Mouse (Mus musculus): ENCODE data around the gene Hist1h4b. TPM values are rescaled to one million over a fixed set of nuclear protein-coding genes. Genes with fewer than 3 reads are reported as not detected.

Hist1h4b gene
- polyA plus RNA-seq, 1 experiment from 2014 or later: 3.5 TPM

GRCm38 (mm10) chr13:23804532-23804931, 47.7 kb downstream of the Hist1h4b start:
- H3K4me2 ChIP-seq (ENCODE audit: low read depth, low read length): no peak overlapping the region
- 45% methylated on average over 2 of the region's 2 CpGs for WGBS (ENCODE audit: insufficient replicate concordance)
- H3K27ac ChIP-seq (ENCODE audit: low read length): no peak overlapping the region
- no peaks in the 10 kb centered on the region for H3K27me3 ChIP-seq (ENCODE audit: control insufficient read depth, insufficient read depth, low read depth, low read length)
- ATAC-seq (ENCODE audit: low read depth): peak; percentile 76
- H3K4me1 ChIP-seq (ENCODE audit: control insufficient read depth, low read depth, low read length): peaks cover 3% of the 10 kb centered on the region
- H3K4me3 ChIP-seq (ENCODE audit: low read depth, low read length): no peak overlapping the region
- no peak overlapping the region for H3K9ac ChIP-seq (ENCODE audit: low read depth, low read length)
- no peaks in the 10 kb centered on the region for H3K36me3 ChIP-seq (ENCODE audit: control insufficient read depth, insufficient read depth)
- no peaks in the 10 kb centered on the region for H3K9me3 ChIP-seq (replicated peaks; ENCODE audit: control insufficient read depth, low read length)

GRCm38 (mm10) chr13:23806422-23807052, 49.7 kb downstream of the Hist1h4b start, which contains the start of gene Slc17a2:
TSS of gene Slc17a2 (plus strand) at chr13:23806993.
- Histone ChIP-seq H3K36me3 (ENCODE audit: control insufficient read depth, insufficient read depth) (no peaks in the 10 kb centered on the region), H3K9me3 (replicated peaks; ENCODE audit: control insufficient read depth, low read length) (no peaks in the 10 kb centered on the region), H3K4me2 (ENCODE audit: low read depth, low read length) (no peak within 1 kb of the TSS), H3K4me3 (ENCODE audit: low read depth, low read length) (no peak within 1 kb of the TSS), H3K4me1 (ENCODE audit: control insufficient read depth, low read depth, low read length) (peaks cover 3% of the 10 kb centered on the region), H3K9ac (ENCODE audit: low read depth, low read length) (no peak within 1 kb of the TSS), H3K27ac (ENCODE audit: low read length) (peak within 1 kb of the TSS; percentile 32; the same call in 1 of the 2 replicates), H3K27me3 (ENCODE audit: control insufficient read depth, insufficient read depth, low read depth, low read length) (no peaks in the 10 kb centered on the region)
- ATAC-seq (ENCODE audit: low read depth): peak; percentile 79
- WGBS (ENCODE audit: insufficient replicate concordance): 58% methylated on average over 15 of the region's 15 CpGs

Small RNAs within 50 kb of the gene (microRNA-seq; reads per million reads assigned to microRNA genes)
- gene Gm44314 (not detected), gene Gm44484 (0.98 reads per million)

Other genes starting within 250 kb of the Hist1h4b start
- gene Hist1h4h, start 226.0 kb upstream of the Hist1h4b start, polyA plus RNA-seq (2015; fragmentation: Nextera tagmentation; extraction: Ambion mirVana): 5.5 and 9.8 TPM in 2 replicates
- gene Hist1h2af, start 223.1 kb upstream of the Hist1h4b start, polyA plus RNA-seq (2015; fragmentation: Nextera tagmentation; extraction: Ambion mirVana): 2.0 and 6.7 TPM in 2 replicates
- 11.0 and 14.8 TPM in 2 replicates for gene Hist1h3g, start 221.6 kb upstream of the Hist1h4b start, polyA plus RNA-seq (2015; fragmentation: Nextera tagmentation; extraction: Ambion mirVana)
- 1.1 and 1.8 TPM in 2 replicates for gene Hist1h2bh, start 213.6 kb upstream of the Hist1h4b start, polyA plus RNA-seq (2015; fragmentation: Nextera tagmentation; extraction: Ambion mirVana)
- 1.2 and 1.4 TPM in 2 replicates for gene Hist1h3f, start 213.0 kb upstream of the Hist1h4b start, polyA plus RNA-seq (2015; fragmentation: Nextera tagmentation; extraction: Ambion mirVana)
- gene Hist1h4f, start 205.4 kb upstream of the Hist1h4b start, polyA plus RNA-seq (2015; fragmentation: Nextera tagmentation; extraction: Ambion mirVana): 2.4 and 2.9 TPM in 2 replicates
- 1.2 and 1.4 TPM in 2 replicates for gene Hist1h1d, start 203.8 kb upstream of the Hist1h4b start, polyA plus RNA-seq (2015; fragmentation: Nextera tagmentation; extraction: Ambion mirVana)
- 3.4 and 4.2 TPM in 2 replicates for gene Hist1h3e, start 194.6 kb upstream of the Hist1h4b start, polyA plus RNA-seq (2015; fragmentation: Nextera tagmentation; extraction: Ambion mirVana)
- gene Hist1h2ae, start 185.8 kb upstream of the Hist1h4b start, polyA plus RNA-seq (2015; fragmentation: Nextera tagmentation; extraction: Ambion mirVana): 63.6 and 96.6 TPM in 2 replicates
- gene Hist1h2bg, start 185.6 kb upstream of the Hist1h4b start, polyA plus RNA-seq (2015; fragmentation: Nextera tagmentation; extraction: Ambion mirVana): 10.6 and 13.5 TPM in 2 replicates
- gene Hist1h2bf, start 182.8 kb upstream of the Hist1h4b start, polyA plus RNA-seq (2015; fragmentation: Nextera tagmentation; extraction: Ambion mirVana): 3.7 and 5.9 TPM in 2 replicates
- 2.2 and 3.8 TPM in 2 replicates for gene Hist1h2ad, start 182.6 kb upstream of the Hist1h4b start, polyA plus RNA-seq (2015; fragmentation: Nextera tagmentation; extraction: Ambion mirVana)
- gene Hist1h3d, start 181.2 kb upstream of the Hist1h4b start, polyA plus RNA-seq (2015; fragmentation: Nextera tagmentation; extraction: Ambion mirVana): 6.6 and 7.7 TPM in 2 replicates
- 126 and 155 TPM in 2 replicates for gene Hist1h4d, start 175.4 kb upstream of the Hist1h4b start, polyA plus RNA-seq (2015; fragmentation: Nextera tagmentation; extraction: Ambion mirVana)
- gene Hist1h2be, start 135.9 kb upstream of the Hist1h4b start, polyA plus RNA-seq (2015; fragmentation: Nextera tagmentation; extraction: Ambion mirVana): 1.9 and 2.0 TPM in 2 replicates
- gene Hist1h1e, start 134.5 kb upstream of the Hist1h4b start, polyA plus RNA-seq (2015; fragmentation: Nextera tagmentation; extraction: Ambion mirVana): 23.6 and 27.8 TPM in 2 replicates
- gene Hist1h2ac, start 73.1 kb upstream of the Hist1h4b start, polyA plus RNA-seq (2015; fragmentation: Nextera tagmentation; extraction: Ambion mirVana): 1.2 and 1.5 TPM in 2 replicates
- gene Hist1h2bc, start 72.8 kb upstream of the Hist1h4b start, polyA plus RNA-seq (2015; fragmentation: Nextera tagmentation; extraction: Ambion mirVana): 202 and 220 TPM in 2 replicates
- gene Hist1h1t, start 61.2 kb upstream of the Hist1h4b start, polyA plus RNA-seq (2015; fragmentation: Nextera tagmentation; extraction: Ambion mirVana): 0.13 TPM in 1 of 2 replicates, not detected in the other
- gene Hist1h4c, start 58.6 kb upstream of the Hist1h4b start, polyA plus RNA-seq (2015; fragmentation: Nextera tagmentation; extraction: Ambion mirVana): 6.3 and 8.9 TPM in 2 replicates
- 16.0 and 16.3 TPM in 2 replicates for gene Hfe, start 46.2 kb upstream of the Hist1h4b start, polyA plus RNA-seq (2015; fragmentation: Nextera tagmentation; extraction: Ambion mirVana)
- gene Hist1h1c, start 18.2 kb upstream of the Hist1h4b start, polyA plus RNA-seq (2015; fragmentation: Nextera tagmentation; extraction: Ambion mirVana): 99.6 and 112 TPM in 2 replicates
- 4.4 and 7.4 TPM in 2 replicates for gene Hist1h3c, start 11.4 kb upstream of the Hist1h4b start, polyA plus RNA-seq (2015; fragmentation: Nextera tagmentation; extraction: Ambion mirVana)
- gene Hist1h2bb, start 10.3 kb upstream of the Hist1h4b start, polyA plus RNA-seq (2015; fragmentation: Nextera tagmentation; extraction: Ambion mirVana): 3.2 and 6.3 TPM in 2 replicates
- gene Hist1h2ab, start 5.9 kb upstream of the Hist1h4b start, polyA plus RNA-seq (2015; fragmentation: Nextera tagmentation; extraction: Ambion mirVana): 49.0 and 58.5 TPM in 2 replicates
- gene Hist1h3b, start 4.7 kb upstream of the Hist1h4b start, polyA plus RNA-seq (2015; fragmentation: Nextera tagmentation; extraction: Ambion mirVana): 14.4 TPM in 2 replicates
- gene Hist1h4a, start 4.2 kb downstream of the Hist1h4b start, polyA plus RNA-seq (2015; fragmentation: Nextera tagmentation; extraction: Ambion mirVana): 0.48 TPM in 1 of 2 replicates, not detected in the other
- 4.6 and 6.8 TPM in 2 replicates for gene Hist1h3a, start 5.4 kb downstream of the Hist1h4b start, polyA plus RNA-seq (2015; fragmentation: Nextera tagmentation; extraction: Ambion mirVana)
- 2.5 and 3.5 TPM in 2 replicates for gene Hist1h1a, start 6.7 kb downstream of the Hist1h4b start, polyA plus RNA-seq (2015; fragmentation: Nextera tagmentation; extraction: Ambion mirVana)
- gene Trim38, start 12.9 kb downstream of the Hist1h4b start, polyA plus RNA-seq (2015; fragmentation: Nextera tagmentation; extraction: Ambion mirVana): not detected in 2 replicates
- 1.5 and 1.8 TPM in 2 replicates for gene Slc17a2, start 50.0 kb downstream of the Hist1h4b start, polyA plus RNA-seq (2015; fragmentation: Nextera tagmentation; extraction: Ambion mirVana)
- 7.9 and 9.2 TPM in 2 replicates for gene Slc17a3, start 82.4 kb downstream of the Hist1h4b start, polyA plus RNA-seq (2015; fragmentation: Nextera tagmentation; extraction: Ambion mirVana)
- gene Slc17a1, start 110.7 kb downstream of the Hist1h4b start, polyA plus RNA-seq (2015; fragmentation: Nextera tagmentation; extraction: Ambion mirVana): 0.17 and 0.39 TPM in 2 replicates
- gene Slc17a4, start 158.0 kb downstream of the Hist1h4b start, polyA plus RNA-seq (2015; fragmentation: Nextera tagmentation; extraction: Ambion mirVana): 0.34 and 0.40 TPM in 2 replicates
- gene Hist1h2ba, start 177.1 kb downstream of the Hist1h4b start, polyA plus RNA-seq (2015; fragmentation: Nextera tagmentation; extraction: Ambion mirVana): not detected in 2 replicates
- gene Hist1h2aa, start 177.4 kb downstream of the Hist1h4b start, polyA plus RNA-seq (2015; fragmentation: Nextera tagmentation; extraction: Ambion mirVana): not detected in 2 replicates
- gene Scgn, start 234.2 kb downstream of the Hist1h4b start, polyA plus RNA-seq (2015; fragmentation: Nextera tagmentation; extraction: Ambion mirVana): 0.19 TPM in 1 of 2 replicates, not detected in the other